Mouse (Mus musculus): ENCODE results near the gene Foxq1. TPM values are rescaled to one million over a fixed set of nuclear protein-coding genes. Genes with fewer than 3 reads are reported as not detected.

Gene Foxq1
- total RNA-seq (2021), result 1 to 10 TPM; 2.0 to 2.6 TPM
- long read RNA-seq, full-length matches to known transcripts, result 2 of 2 reads
- long read RNA-seq, partial matches to known transcripts, result 0 of 2 reads
- long read RNA-seq, other reads (novel, unspliced or antisense), result 0 of 2 reads

GRCm38 (mm10) chr13:31555834-31556233 is at the start of gene Foxq1:
TSS of gene Foxq1 (plus strand) at chr13:31556134.
- no peak for DNase-seq (ENCODE audit: low spot score in 2 of 2)

- no peak for DNase-seq (ENCODE audit: low spot score in 2 of 2)
Observed at GRCm38 (mm10) chr13:31506494-31507167, 49.3 kb upstream of the Foxq1 start.

DNA sequence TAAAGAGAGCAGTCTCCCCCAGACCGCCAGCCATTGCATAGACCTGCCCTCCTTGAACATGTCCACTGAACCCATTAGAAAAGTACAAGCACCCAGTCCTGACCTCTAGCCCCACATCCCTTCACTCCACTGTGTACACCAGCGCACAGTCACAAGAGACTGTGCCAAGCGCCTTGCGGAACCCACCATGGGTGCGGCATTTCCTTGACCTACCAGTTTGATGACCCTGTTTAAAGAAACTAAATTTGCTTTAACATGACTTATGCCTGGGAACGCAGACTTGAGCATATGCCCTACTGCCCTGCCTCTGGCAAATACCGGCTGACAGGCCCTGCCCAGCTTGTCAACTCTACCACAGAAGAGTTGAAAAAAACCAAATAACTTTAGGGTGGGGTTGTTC is 40.7 kb upstream of the Foxq1 start:
- no peak for DNase-seq (ENCODE audit: low spot score in 2 of 2)

DNA sequence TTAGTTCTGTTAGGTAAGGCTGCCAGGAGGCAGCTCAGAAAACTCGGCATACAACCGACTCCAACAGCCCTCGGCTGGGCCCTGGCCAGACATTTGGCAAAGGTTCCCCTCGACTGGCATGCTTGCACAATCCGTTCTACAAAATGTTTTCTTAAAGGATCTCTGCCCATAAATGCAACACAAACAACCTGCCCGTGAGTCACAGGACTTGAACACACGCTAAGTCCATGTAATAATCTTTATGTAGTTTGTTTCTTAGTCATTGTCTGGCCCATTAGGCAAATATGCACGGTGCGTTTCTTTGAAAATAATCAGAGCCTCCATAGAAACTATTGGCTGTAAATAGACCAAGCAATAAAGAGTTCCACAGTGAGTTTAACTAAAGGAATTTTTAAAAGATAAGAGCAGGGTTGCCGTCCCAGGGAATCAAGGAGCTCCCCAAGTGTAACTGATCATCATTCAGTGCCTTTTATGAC is 37.5 kb upstream of the Foxq1 start:
- peak in 1 of 2 experiments; percentile 28 for DNase-seq (ENCODE audit: low spot score in 2 of 2)

DNA sequence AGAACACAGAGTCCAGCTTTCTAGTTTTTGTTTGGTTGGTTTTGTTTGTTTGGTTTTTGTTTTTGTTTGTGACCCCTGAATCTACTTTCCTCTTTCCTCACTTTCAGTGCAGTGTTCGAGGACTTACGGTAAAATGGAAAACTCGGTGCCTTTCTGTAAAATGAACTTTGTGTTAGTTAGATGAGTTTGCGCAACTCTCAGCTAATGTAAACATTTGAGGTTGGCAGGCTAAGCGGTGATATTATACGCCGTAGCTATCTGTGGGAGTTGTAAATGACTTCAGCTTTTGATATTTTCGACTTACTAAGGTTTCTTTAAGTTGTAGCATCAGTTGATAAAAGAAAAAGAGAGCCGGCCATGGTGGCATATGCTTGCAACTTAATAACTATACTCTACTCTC is 37.0 kb upstream of the Foxq1 start:
- no peak for DNase-seq (ENCODE audit: low spot score in 2 of 2)

- no peak for DNase-seq (ENCODE audit: low spot score in 2 of 2)
Observed at GRCm38 (mm10) chr13:31524976-31525375, 31.0 kb upstream of the Foxq1 start.

- DNase-seq (ENCODE audit: low spot score in 2 of 2), result no peak
Observed at GRCm38 (mm10) chr13:31531186-31531585, 24.7 kb upstream of the Foxq1 start.

DNA sequence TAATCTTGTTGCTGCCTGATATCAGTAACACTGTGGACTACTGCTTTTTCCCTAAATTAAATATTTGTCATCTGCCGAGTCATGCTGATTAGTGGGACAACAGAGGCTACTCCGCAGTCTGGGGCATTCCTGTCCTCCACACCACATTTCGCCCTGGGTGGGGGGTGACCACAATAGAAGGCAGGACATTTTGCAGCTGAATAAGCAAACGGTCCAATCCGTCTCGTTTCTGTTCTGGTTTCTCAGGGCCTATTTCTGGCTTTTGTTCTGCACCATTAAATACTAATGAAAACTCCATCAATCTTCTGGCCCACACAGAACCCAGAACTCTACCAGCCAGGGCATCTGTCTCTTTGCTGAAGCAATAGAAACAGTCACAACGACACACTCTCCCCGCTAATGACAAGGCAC is 24.3 kb upstream of the Foxq1 start:
- peak in 1 of 2 experiments; percentile 30 for DNase-seq (ENCODE audit: low spot score in 2 of 2)

DNA sequence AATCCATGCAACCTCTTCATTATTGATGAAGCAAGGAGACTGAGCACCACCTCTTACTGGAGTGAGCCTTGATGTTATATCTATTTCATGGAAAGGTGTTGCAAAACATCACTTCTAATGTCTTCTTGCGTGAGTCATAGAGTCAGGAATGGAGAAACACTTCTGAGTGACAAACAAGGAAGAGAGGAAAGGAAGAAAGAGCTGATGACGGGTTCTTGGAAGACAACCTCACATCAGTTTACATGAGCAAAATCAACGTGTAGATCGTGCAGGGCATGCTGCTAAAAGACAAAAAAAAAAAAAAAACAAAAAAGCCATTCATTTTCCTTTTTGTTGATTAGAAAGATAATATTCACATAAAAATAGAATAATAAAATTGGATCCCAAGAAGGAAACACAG is 21.2 kb upstream of the Foxq1 start:
- no peak for DNase-seq (ENCODE audit: low spot score in 2 of 2)

DNA sequence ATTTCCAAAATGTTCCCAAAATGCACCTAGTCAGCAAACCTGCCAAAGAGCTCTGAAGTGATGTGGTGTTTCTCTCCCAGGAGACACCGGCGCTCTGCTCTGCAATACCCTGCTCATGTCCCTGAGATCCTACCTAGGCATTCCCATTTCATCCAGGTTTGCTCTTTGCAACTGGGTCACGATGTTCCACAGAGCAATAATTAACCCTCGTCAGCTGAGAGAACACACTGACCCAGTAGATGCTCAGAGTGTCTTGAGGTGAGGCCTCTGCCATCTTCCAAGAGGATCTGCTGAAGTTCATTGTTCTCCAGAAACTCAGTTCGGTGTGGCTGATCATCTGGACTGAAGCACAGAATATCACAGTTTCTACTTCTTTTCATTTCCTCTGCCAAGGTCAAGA is 12.9 kb upstream of the Foxq1 start:
- DNase-seq (ENCODE audit: low spot score in 2 of 2), result no peak

- no peak for DNase-seq (ENCODE audit: low spot score in 2 of 2)
Observed at GRCm38 (mm10) chr13:31546784-31547183, 9.2 kb upstream of the Foxq1 start.

- DNase-seq (ENCODE audit: low spot score in 2 of 2), result no peak
Observed at GRCm38 (mm10) chr13:31547204-31547603, 8.7 kb upstream of the Foxq1 start.

DNA sequence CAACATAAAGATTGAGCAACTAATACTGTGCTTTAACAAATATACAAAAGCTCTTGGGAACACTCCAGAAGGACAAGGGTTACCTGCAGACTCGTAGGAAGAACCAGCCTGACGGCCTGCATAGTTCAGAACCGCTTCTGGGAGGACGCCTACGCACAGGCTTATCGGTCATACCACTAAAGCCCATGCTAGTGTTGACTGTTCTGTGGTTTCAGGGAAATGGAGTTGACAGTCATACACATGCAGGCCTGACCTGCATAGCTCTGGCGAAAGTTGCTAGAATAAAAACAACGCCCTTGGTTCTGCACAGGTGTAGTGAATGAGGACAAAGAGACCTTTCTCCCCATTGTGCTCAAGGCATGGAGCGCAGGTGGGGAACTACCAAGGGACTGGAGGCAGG is 8.3 kb upstream of the Foxq1 start:
- no peak for DNase-seq (ENCODE audit: low spot score in 2 of 2)

- no peak for DNase-seq (ENCODE audit: low spot score in 2 of 2)
Observed at GRCm38 (mm10) chr13:31556964-31557767, 1.2 kb downstream of the Foxq1 start.

DNA sequence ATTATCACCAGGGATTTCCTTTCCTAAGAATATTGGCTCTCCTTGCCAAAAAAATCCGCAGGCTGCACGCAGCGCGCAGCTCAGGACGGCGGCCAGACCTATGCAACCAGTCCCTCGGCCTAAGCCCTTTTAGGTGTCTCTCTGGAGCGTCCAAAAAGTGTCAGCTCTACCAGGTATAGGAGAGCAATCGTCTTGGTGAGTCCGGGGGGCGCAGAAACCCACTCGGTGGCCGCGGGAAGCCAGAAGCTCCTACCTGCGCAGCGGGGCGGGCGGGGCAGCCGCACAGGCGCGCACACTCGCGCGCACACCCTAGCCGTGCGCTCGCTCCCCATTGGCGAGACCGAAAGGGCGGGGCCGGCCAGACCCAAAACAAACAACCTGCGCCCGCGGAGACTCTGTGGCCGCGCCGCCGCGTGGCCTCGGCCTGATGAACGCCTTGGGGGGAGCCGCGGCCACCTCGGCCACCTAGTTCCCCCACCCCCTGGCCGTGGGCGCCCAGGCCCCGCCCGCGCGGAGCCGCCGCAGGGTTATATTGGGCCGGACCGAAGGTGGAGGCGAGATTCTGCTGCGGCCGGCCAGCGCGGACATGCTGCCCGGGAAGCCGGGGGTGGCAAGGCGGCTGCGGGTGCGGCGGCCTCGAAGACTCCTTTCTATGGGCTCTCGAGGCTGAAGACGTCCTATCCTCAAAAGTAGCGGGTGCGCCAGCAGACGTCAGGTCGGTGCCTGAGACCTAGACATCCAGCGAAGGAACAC is 2.0 kb downstream of the Foxq1 start:
- DNase-seq (ENCODE audit: low spot score in 2 of 2), result peak; percentile 3 to 18

DNA sequence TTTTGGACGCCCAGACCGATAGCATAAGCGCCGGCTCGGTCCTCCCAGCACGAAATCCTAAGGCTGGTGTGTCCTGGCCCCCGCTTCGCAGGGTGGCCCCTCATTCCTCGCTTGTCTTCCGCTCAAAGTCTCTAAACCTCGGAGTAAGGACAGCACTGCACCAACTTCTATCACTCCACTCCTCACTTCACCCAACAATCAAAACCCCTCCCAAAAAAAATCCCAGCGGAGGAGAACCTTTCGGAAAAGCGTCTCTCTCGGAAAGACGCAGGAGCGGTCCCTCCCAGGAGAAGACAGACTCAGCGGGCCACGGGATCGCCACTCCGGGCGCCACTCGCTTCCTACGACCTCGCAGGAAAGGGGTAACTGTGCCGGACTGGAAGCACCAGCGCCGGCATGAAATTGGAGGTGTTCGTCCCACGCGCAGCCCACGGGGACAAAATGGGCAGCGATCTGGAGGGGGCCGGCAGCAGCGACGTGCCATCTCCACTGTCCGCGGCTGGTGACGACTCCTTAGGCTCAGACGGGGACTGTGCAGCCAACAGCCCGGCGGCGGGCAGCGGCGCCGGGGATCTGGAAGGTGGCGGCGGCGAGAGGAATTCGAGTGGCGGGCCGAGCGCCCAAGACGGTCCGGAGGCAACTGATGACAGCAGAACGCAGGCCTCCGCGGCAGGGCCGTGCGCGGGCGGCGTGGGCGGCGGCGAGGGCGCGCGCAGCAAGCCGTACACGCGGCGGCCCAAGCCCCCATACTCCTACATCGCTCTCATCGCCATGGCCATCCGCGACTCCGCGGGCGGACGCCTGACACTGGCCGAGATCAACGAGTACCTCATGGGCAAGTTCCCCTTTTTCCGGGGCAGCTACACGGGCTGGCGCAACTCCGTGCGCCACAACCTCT is 2.8 kb downstream of the Foxq1 start, which contains the start of gene A530084C06Rik:
TSS of gene A530084C06Rik (minus strand) at position 813 of the 898 bp plus-strand sequence.
- peak; percentile 3 to 11 for DNase-seq (ENCODE audit: low spot score in 2 of 2)

- DNase-seq (ENCODE audit: low spot score in 2 of 2), result peak; percentile 3 to 22
Observed at GRCm38 (mm10) chr13:31559419-31560144, 3.6 kb downstream of the Foxq1 start.

DNA sequence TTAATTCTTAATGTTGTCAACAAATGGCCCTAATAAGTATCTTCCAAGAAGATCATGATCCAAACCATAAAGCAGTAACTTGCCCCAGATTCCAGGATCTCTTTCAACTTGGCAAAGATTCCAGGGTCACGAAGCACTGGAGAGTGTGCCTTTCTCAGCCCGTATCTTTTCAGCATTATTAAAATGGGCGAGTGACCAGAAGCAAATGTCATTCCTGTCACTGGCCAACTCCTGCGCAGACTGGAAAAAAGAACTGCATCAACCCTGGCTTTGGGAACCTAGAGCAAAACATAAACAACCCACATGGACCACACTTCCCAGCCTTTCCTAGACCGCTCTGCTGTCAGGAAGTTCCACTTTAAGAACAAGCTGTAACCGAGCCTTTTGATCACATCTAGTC is 8.5 kb downstream of the Foxq1 start:
- DNase-seq (ENCODE audit: low spot score in 2 of 2), result no peak

DNA sequence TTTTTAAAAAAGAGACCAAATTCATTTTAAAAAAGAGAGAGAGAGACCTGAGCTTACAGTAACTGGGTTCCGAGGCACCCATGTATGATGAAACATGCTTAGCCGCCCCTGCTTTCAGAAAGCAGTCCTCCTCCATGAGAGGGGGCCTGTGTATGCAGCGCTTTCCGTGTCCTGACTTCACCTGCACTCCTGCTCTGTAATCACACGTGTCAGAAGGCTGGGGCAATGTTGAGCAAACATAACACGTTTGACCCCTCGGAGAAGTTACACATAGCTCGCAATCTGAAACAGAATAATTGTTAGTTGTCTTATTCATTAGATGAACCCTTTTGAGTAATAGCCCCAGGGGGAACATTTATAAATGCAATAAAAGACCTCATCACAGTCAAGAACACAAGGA is 11.2 kb downstream of the Foxq1 start:
- no peak for DNase-seq (ENCODE audit: low spot score in 2 of 2)

Measured in layer of hippocampus, adult 18-20 months (tissue).